Comparison of ENCODE assay signal across 8 mouse cellular contexts in genomic region chr17:64601091-64601750, GRCm38 (mm10). TPM values are rescaled to one million over a fixed set of nuclear protein-coding genes. Genes with fewer than 3 reads are reported as not detected.
DNase-seq lines count a peak whose midpoint lies in the region; ATAC-seq and TF ChIP-seq lines count a peak whose summit lies in the region.

No protein-coding gene starts in this region.

- H3K27ac ChIP-seq in liver, embryonic 12.5 days: peak overlapping the region; percentile 73
- peak overlapping the region; percentile 55 for H3K27ac ChIP-seq in testis, adult 2 months (ENCODE audit: control insufficient read depth, insufficient read depth, low read depth, low read length)

- H3K4me3 ChIP-seq in liver, embryonic 12.5 days: peak overlapping the region; percentile 81
- peak overlapping the region; percentile 89 for H3K4me3 ChIP-seq in testis, adult 2 months (ENCODE audit: control insufficient read depth, low read depth, low read length)

- 0 out of 2 replicates have a peak, but pooled peaks have one; percentile 18 for TF ChIP-seq POLR2A in testis, adult 2 months (IDR thresholded peaks at IDR 0.05; ENCODE audit: control insufficient read depth, low read depth, low read length)

- peak; percentile 17 for ATAC-seq in common myeloid progenitor, adult 5-6 weeks (replicated peaks; ENCODE audit: low read depth, poor library complexity, severe bottlenecking)
- ATAC-seq in inflammation-experienced regulatory T-cells, adult 6 months: peak; percentile 22
- peak; percentile 38 for ATAC-seq in liver, embryonic 12.5 days

- no peak for TF ChIP-seq CTCF in testis, adult 2 months (IDR thresholded peaks at IDR 0.05; ENCODE audit: control insufficient read depth, insufficient read depth, insufficient replicate concordance, low read depth, low read length)

- peaks cover 58% of the 10 kb centered on the region for H3K4me1 ChIP-seq in liver, embryonic 12.5 days
- H3K4me1 ChIP-seq in testis, adult 2 months (ENCODE audit: control insufficient read depth, insufficient read depth, low read length): peaks cover 19% of the 10 kb centered on the region

- H3K9ac ChIP-seq in liver, embryonic 12.5 days: peak overlapping the region; percentile 80

- H3K36me3 ChIP-seq in liver, embryonic 12.5 days: no peaks in the 10 kb centered on the region
- no peaks in the 10 kb centered on the region for H3K36me3 ChIP-seq in testis, adult 2 months (ENCODE audit: control insufficient read depth, insufficient read depth, low read length)

- peak; percentile 56 for DNase-seq in 3T3-L1 (ENCODE audit: low read depth, low spot score)
- DNase-seq in ZHBTc4 (ENCODE audit: low read depth, low spot score): peak; percentile 79
- DNase-seq in gastrocnemius, postnatal 25 days: peak; percentile 69
- DNase-seq in neural tube, embryonic 10.5 days (ENCODE audit: extremely low spot score, low spot score): peak; percentile 79

- H3K9me3 ChIP-seq in liver, embryonic 12.5 days (replicated peaks): no peaks in the 10 kb centered on the region

- H3K4me2 ChIP-seq in liver, embryonic 12.5 days: peak overlapping the region; percentile 99

- peaks cover 6% of the 10 kb centered on the region for H3K27me3 ChIP-seq in liver, embryonic 12.5 days (replicated peaks)
- no peaks in the 10 kb centered on the region for H3K27me3 ChIP-seq in testis, adult 2 months (ENCODE audit: control insufficient read depth, insufficient read depth, low read length)

- WGBS in liver, embryonic 12.5 days (ENCODE audit: insufficient replicate concordance): 1% methylated on average over 68 of the region's 73 CpGs

RNA-seq across cellular contexts. Expression of gene Man2a1, which starts 0.7 kb away (rescaled TPM):
- 21.5 and 28.1 TPM in 2 replicates for total RNA-seq in common myeloid progenitor, adult 5-6 weeks (2017)
- 10 to 100 TPM in 1 of 2 experiments, 1 to 10 TPM in 1; 8.9 to 10.6 TPM for total RNA-seq in gastrocnemius, postnatal 25 days (2021)
- polyA plus RNA-seq in inflammation-experienced regulatory T-cells, adult 6 months (2017; shearing (Covaris generic)): 10 to 100 TPM; 11.7 to 13.1 (median 12.1) TPM
- 5.9 and 7.3 TPM in 2 replicates for polyA plus RNA-seq in liver, embryonic 12.5 days (2016; fragmentation: Nextera tagmentation; extraction: Ambion mirVana)
- 21.6 and 28.4 TPM in 2 replicates for polyA plus RNA-seq in testis, adult 2 months (2012; rRNA removed)

Comparison
In these comparisons a context has a peak if more than half of its experiments do, and no peak if none do; other contexts are left out.
1. Peak in every context shown above with its lines: DNase-seq, ATAC-seq, H3K4me3 ChIP-seq and H3K27ac ChIP-seq.